Mouse (Mus musculus) hindbrain, embryonic 11.5 days (tissue): ENCODE data around the gene Olfr615. TPM values are rescaled to one million over a fixed set of nuclear protein-coding genes. Genes with fewer than 3 reads are reported as not detected.
"Not testable (repeated sequence)": the region's sequence is repeated elsewhere in the genome, so short reads cannot be mapped to it uniquely, and the experiment has no call there.

Experiments used
- ATAC-seq: fragments of 200-750 bp; cut with Nextera tagmentation; 2 replicates; pipeline ENCODE4 v1.8.0; 2017; ENCODE audit warnings: mild to moderate bottlenecking, moderate TSS enrichment, moderate library complexity; ENCODE audit not compliant: low FRiP score
- DNase-seq: peaks from one replicate; pipeline ENCODE4 v3.0.0-alpha.2; 2015; ENCODE audit warnings: low spot score
- H3K27ac ChIP-seq: fragments of 300-500 bp; sonication (generic); 2 replicates; pipeline ENCODE4 v1.5.1; 2014; ENCODE audit warnings: mild to moderate bottlenecking, low read depth, low read length
- H3K27me3 ChIP-seq: fragments of 300-500 bp; sonication (generic); 2 replicates; pipeline ENCODE4 v1.6.1; 2014; ENCODE audit warnings: mild to moderate bottlenecking, low read length, moderate library complexity, mixed read lengths; ENCODE audit not compliant: control insufficient read depth, insufficient read depth
- H3K36me3 ChIP-seq: fragments of 300-500 bp; sonication (generic); 2 replicates; pipeline ENCODE4 v1.6.1; 2014; ENCODE audit warnings: mild to moderate bottlenecking, low read length, moderate library complexity, mixed read lengths; ENCODE audit not compliant: control insufficient read depth, insufficient read depth
- H3K4me1 ChIP-seq: fragments of 300-500 bp; sonication (generic); replicated peaks from 2 replicates; pipeline ENCODE4 v1.6.1; 2014; ENCODE audit warnings: low read length, mixed read lengths; ENCODE audit not compliant: control insufficient read depth, insufficient read depth
- H3K4me2 ChIP-seq: fragments of 300-500 bp; sonication (generic); replicated peaks from 2 replicates; pipeline ENCODE4 v1.6.1; 2014; ENCODE audit warnings: mild to moderate bottlenecking, low read depth, low read length
- H3K4me3 ChIP-seq: fragments of 300-500 bp; sonication (generic); 2 replicates; pipeline ENCODE4 v1.5.1; 2014; ENCODE audit warnings: low read depth, low read length
- H3K9ac ChIP-seq: fragments of 300-500 bp; sonication (generic); 2 replicates; pipeline ENCODE4 v1.6.1; 2014; ENCODE audit warnings: low read depth, low read length
- H3K9me3 ChIP-seq: fragments of 300-500 bp; sonication (generic); 2 replicates; pipeline ENCODE4 v1.6.1; 2016; ENCODE audit warnings: low read length; ENCODE audit not compliant: control insufficient read depth
- WGBS: fragments of 180-500 bp; shearing (Covaris S2); extraction: QIAGEN DNeasy Blood & Tissue Kit; methylation state at CpG from one replicate; pipeline ENCODE4 v1.1.7; 2014; 5-methylcytosine and 5-hydroxymethylcytosine counted together
- polyA plus RNA-seq: library from polyadenylated mRNA; unstranded; fragments of >200 nt; fragmentation: Nextera tagmentation; extraction: Ambion mirVana; gene quantifications from 2 replicates; pipeline ENCODE4 v1.2.1, GENCODE M21; 2014

Gene Olfr615
- polyA plus RNA-seq: not detected in 2 replicates

GRCm38 (mm10) chr7:103555779-103556178, at the start of gene Olfr615:
Olfr615 (plus strand) TSS chr7:103556079.
- Histone ChIP-seq H3K4me1 (no peaks in the 10 kb centered on the region), H3K4me2 (no peak within 1 kb of the TSS), H3K4me3 (no peak within 1 kb of the TSS), H3K27ac (no peak within 1 kb of the TSS), H3K9ac (no peak within 1 kb of the TSS), H3K36me3 (no peaks in the 10 kb centered on the region), H3K9me3 (no peaks in the 10 kb centered on the region), H3K27me3 (no peaks in the 10 kb centered on the region)
- no peak for DNase-seq
- 87% methylated on average over 2 of the region's 2 CpGs for WGBS
- no peak for ATAC-seq

DNA sequence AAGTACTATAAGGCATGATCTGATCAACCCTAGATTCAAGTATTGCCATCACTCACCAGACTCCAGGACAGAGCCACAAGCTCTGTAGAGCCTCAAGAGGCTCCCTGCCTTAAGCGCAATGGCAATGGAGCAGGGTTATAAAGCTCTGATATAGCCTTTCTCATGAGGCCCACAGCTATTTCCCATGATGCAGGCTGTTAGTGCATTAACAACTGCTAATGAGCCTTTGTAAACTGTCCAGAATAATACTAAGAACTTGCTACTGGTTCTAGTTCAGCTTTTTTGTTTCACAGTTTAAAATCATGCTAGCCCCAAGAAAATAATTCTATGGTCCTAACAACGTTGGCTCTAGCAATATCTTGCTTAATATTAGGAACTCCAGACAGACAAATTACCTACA, 43.9 kb upstream of the Olfr615 start, which contains the start of gene Olfr610:
Gene Olfr610, minus strand, starts transcription at position 101 of the 400 bp plus-strand sequence.
- no peak for DNase-seq
- WGBS: 88% methylated on average over 2 of the region's 2 CpGs
- no peaks in the 10 kb centered on the region for H3K27me3 ChIP-seq

GRCm38 (mm10) chr7:103520746-103521145, 35.1 kb upstream of the Olfr615 start, which contains the start of gene Olfr611:
Olfr611 (minus strand) TSS chr7:103520846.
- ATAC-seq, H3K4me2 ChIP-seq, H3K9me3 ChIP-seq, H3K27ac ChIP-seq, H3K9ac ChIP-seq, H3K27me3 ChIP-seq, DNase-seq, H3K4me3 ChIP-seq, H3K4me1 ChIP-seq, H3K36me3 ChIP-seq: not testable (repeated sequence)
- WGBS: 71% methylated on average over 1 of the region's 1 CpGs

More for the DNA sequence above, 43.9 kb upstream of the Olfr615 start, which contains the start of gene Olfr610:
- H3K4me3 ChIP-seq: no peak within 1 kb of the TSS
- no peaks in the 10 kb centered on the region for H3K9me3 ChIP-seq
- H3K4me1 ChIP-seq: no peaks in the 10 kb centered on the region
- H3K9ac ChIP-seq: no peak within 1 kb of the TSS
- H3K36me3 ChIP-seq: no peaks in the 10 kb centered on the region
- ATAC-seq: no peak
- H3K4me2 ChIP-seq: no peak within 1 kb of the TSS
- no peak within 1 kb of the TSS for H3K27ac ChIP-seq

DNA sequence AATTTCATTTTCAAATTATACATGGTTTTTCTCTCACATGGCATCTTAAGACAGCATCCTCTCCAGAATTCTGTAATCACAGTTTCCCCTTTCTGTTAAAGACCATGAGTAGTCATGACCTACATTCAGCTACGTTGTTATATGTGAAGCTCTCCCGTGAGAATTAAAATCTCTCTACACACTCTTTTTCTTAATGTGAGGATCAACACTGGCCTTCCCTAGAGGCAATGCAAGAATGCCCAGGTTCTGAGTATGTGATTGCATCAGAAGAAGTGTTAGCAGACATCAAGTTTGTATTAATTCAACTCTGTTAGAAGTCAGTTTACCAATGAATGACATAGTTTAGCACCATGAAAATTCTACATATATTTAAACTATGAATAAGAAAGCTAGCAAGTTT, 13.3 kb upstream of the Olfr615 start, which contains the start of gene Olfr612:
Gene Olfr612, minus strand, starts transcription at position 101 of the 400 bp plus-strand sequence.
- not testable (repeated sequence) for H3K27ac ChIP-seq, DNase-seq, ATAC-seq, H3K4me1 ChIP-seq, H3K27me3 ChIP-seq, H3K36me3 ChIP-seq, H3K9me3 ChIP-seq, H3K4me2 ChIP-seq, H3K4me3 ChIP-seq, H3K9ac ChIP-seq
- WGBS: 85% methylated on average over 2 of the region's 2 CpGs

DNA sequence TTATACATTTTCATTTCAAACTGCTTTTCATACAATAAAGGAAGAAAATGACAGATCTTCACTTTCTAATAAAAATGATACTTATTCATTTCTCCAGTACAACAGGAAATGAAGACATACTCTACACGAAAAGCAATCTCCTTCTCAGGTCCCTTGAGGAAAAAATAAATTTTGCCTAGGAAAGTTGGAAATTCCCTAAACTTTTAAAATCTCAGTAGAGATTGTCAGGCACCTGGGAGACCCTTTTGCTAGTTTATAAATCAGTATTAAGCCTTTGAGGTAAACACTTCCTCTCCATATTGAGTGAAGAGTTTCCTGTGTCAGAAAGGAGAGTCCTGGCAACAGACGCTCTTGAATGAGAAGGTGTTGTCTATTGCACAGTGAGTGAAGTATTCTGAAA, 8.1 kb upstream of the Olfr615 start, which contains the start of gene Olfr613:
Gene Olfr613, plus strand, starts transcription at position 301 of the 400 bp plus-strand sequence.
- Histone ChIP-seq H3K9me3 (no peaks in the 10 kb centered on the region), H3K36me3 (no peaks in the 10 kb centered on the region), H3K9ac (no peak within 1 kb of the TSS), H3K27ac (no peak within 1 kb of the TSS), H3K4me2 (no peak within 1 kb of the TSS), H3K4me3 (no peak within 1 kb of the TSS), H3K4me1 (no peaks in the 10 kb centered on the region), H3K27me3 (no peaks in the 10 kb centered on the region)
- ATAC-seq (no peak), DNase-seq (no peak)
- 86% methylated on average over 2 of the region's 2 CpGs for WGBS

GRCm38 (mm10) chr7:103569043-103569442, 13.2 kb downstream of the Olfr615 start, which contains the start of gene Olfr616:
Olfr616 (minus strand) TSS chr7:103569143.
- ATAC-seq (no peak), DNase-seq (no peak)
- no peaks in the 10 kb centered on the region for H3K4me1 ChIP-seq
- H3K36me3 ChIP-seq: no peaks in the 10 kb centered on the region
- no peak within 1 kb of the TSS for H3K4me3 ChIP-seq
- no peak within 1 kb of the TSS for H3K27ac ChIP-seq
- H3K9me3 ChIP-seq: no peaks in the 10 kb centered on the region
- WGBS: 77% methylated on average over 3 of the region's 3 CpGs
- no peak within 1 kb of the TSS for H3K9ac ChIP-seq
- no peak within 1 kb of the TSS for H3K4me2 ChIP-seq
- H3K27me3 ChIP-seq: no peaks in the 10 kb centered on the region

- no peak within 1 kb of the TSS for H3K9ac ChIP-seq
- ATAC-seq (no peak), DNase-seq (no peak)
- no peak within 1 kb of the TSS for H3K27ac ChIP-seq
- 90% methylated on average over 1 of the region's 1 CpGs for WGBS
- H3K9me3 ChIP-seq: no peaks in the 10 kb centered on the region
- H3K4me1 ChIP-seq: no peaks in the 10 kb centered on the region
- H3K4me3 ChIP-seq: no peak within 1 kb of the TSS
- no peaks in the 10 kb centered on the region for H3K27me3 ChIP-seq
- H3K36me3 ChIP-seq: no peaks in the 10 kb centered on the region
- no peak within 1 kb of the TSS for H3K4me2 ChIP-seq
Measured at GRCm38 (mm10) chr7:103572761-103573160, 16.9 kb downstream of the Olfr615 start, which contains the start of gene Olfr617. Olfr617 (plus strand) TSS chr7:103573061.

- 67% methylated on average over 2 of the region's 2 CpGs for WGBS
Measured at GRCm38 (mm10) chr7:103589803-103590202, 33.9 kb downstream of the Olfr615 start, which contains the start of gene Olfr618. Olfr618 (plus strand) TSS chr7:103590103.

DNA sequence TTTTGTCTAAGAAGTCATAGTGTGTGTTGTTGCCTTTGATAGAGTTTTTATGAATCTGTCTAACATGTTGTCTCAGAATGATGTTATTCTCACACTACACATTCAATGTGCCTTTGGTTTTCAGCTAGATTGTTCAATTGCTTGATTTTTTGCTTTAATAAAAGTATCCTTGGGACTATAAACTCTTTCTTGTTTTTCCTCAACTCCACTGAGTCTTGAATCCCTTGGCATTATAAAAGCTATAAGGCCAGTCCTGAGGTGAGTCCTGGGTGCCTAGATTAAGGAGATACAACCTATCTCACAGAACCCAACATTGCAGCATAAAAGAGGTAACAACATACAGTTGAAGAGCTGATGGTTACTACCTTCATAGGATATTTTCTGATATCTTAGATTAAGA, 44.4 kb downstream of the Olfr615 start, which contains the start of gene Olfr619:
Gene Olfr619, plus strand, starts transcription at position 301 of the 400 bp plus-strand sequence.
- Histone ChIP-seq H3K4me2 (no peak within 1 kb of the TSS), H3K9ac (no peak within 1 kb of the TSS), H3K4me3 (no peak within 1 kb of the TSS), H3K36me3 (no peaks in the 10 kb centered on the region), H3K9me3 (no peaks in the 10 kb centered on the region), H3K4me1 (no peaks in the 10 kb centered on the region), H3K27ac (no peak within 1 kb of the TSS), H3K27me3 (no peaks in the 10 kb centered on the region)
- DNase-seq: no peak
- no peak for ATAC-seq

More at GRCm38 (mm10) chr7:103589803-103590202, 33.9 kb downstream of the Olfr615 start, which contains the start of gene Olfr618:
- Histone ChIP-seq H3K36me3 (no peaks in the 10 kb centered on the region), H3K27ac (no peak within 1 kb of the TSS), H3K9ac (no peak within 1 kb of the TSS), H3K9me3 (no peaks in the 10 kb centered on the region), H3K4me2 (no peak within 1 kb of the TSS), H3K4me3 (no peak within 1 kb of the TSS), H3K4me1 (no peaks in the 10 kb centered on the region), H3K27me3 (no peaks in the 10 kb centered on the region)
- ATAC-seq (no peak), DNase-seq (no peak)
